Mouse (Mus musculus) forebrain, embryonic 16.5 days (tissue): ENCODE measurements at regions not wholly inside any gene's neighbourhood (a gene's known extent, or its start where the extent isn't known, plus 50 kb on each side); places are given as distances from the start of the nearest gene placed in this dataset.

Source experiments
- ATAC-seq: fragments of 200-750 bp; cut with Nextera tagmentation; 2 replicates; pipeline ENCODE4 v1.8.0; 2017; ENCODE audit warnings: mild to moderate bottlenecking, moderate library complexity
- H3K27ac ChIP-seq: fragments of 300-500 bp; sonication (generic); 2 replicates; pipeline ENCODE4 v1.5.1; 2014; ENCODE audit warnings: low read length, control low read depth
- H3K27me3 ChIP-seq: fragments of 300-500 bp; sonication (generic); replicated peaks from 2 replicates; pipeline ENCODE4 v1.6.1; 2014; ENCODE audit warnings: low read length; ENCODE audit not compliant: control insufficient read depth, insufficient read depth
- H3K36me3 ChIP-seq: fragments of 300-500 bp; sonication (generic); 2 replicates; pipeline ENCODE4 v1.6.1; 2014; ENCODE audit not compliant: control insufficient read depth, insufficient read depth
- H3K4me1 ChIP-seq: fragments of 300-500 bp; sonication (generic); replicated peaks from 2 replicates; pipeline ENCODE4 v1.6.1; 2014; ENCODE audit warnings: low read length; ENCODE audit not compliant: control insufficient read depth, insufficient read depth
- H3K4me2 ChIP-seq: fragments of 300-500 bp; sonication (generic); 2 replicates; pipeline ENCODE4 v1.6.1; 2014; ENCODE audit warnings: mild to moderate bottlenecking, low read length, control low read depth
- H3K4me3 ChIP-seq: fragments of 300-500 bp; sonication (generic); replicated peaks from 2 replicates; pipeline ENCODE4 v1.5.1; 2014; ENCODE audit warnings: mild to moderate bottlenecking, low read length, control low read depth
- H3K9ac ChIP-seq: fragments of 300-500 bp; sonication (generic); replicated peaks from 2 replicates; pipeline ENCODE4 v1.6.1; 2014; ENCODE audit warnings: low read depth, low read length, control low read depth
- H3K9me3 ChIP-seq: fragments of 300-500 bp; sonication (generic); 2 replicates; pipeline ENCODE4 v1.6.1; 2016; ENCODE audit warnings: low read length; ENCODE audit not compliant: control insufficient read depth
- WGBS: fragments of 180-500 bp; shearing (Covaris S2); extraction: QIAGEN DNeasy Blood & Tissue Kit; methylation state at CpG from one replicate; pipeline ENCODE4 v1.1.7; 2014; 5-methylcytosine and 5-hydroxymethylcytosine counted together

- H3K9ac ChIP-seq = no peak overlapping the region
- no peak overlapping the region for H3K4me3 ChIP-seq
- H3K27ac ChIP-seq = no peak overlapping the region
- H3K36me3 ChIP-seq = no peaks in the 10 kb centered on the region
- ATAC-seq = no peak
- H3K4me2 ChIP-seq = no peak overlapping the region
- H3K27me3 ChIP-seq = no peaks in the 10 kb centered on the region
- H3K9me3 ChIP-seq = peaks cover 2% of the 10 kb centered on the region; the same call in 1 of the 2 replicates
- peaks cover 14% of the 10 kb centered on the region for H3K4me1 ChIP-seq
- WGBS = 73% methylated on average over 3 of the region's 3 CpGs
Observed at GRCm38 (mm10) chr14:47982993-47983740, 137.5 kb upstream of the Peli2 start.

DNA sequence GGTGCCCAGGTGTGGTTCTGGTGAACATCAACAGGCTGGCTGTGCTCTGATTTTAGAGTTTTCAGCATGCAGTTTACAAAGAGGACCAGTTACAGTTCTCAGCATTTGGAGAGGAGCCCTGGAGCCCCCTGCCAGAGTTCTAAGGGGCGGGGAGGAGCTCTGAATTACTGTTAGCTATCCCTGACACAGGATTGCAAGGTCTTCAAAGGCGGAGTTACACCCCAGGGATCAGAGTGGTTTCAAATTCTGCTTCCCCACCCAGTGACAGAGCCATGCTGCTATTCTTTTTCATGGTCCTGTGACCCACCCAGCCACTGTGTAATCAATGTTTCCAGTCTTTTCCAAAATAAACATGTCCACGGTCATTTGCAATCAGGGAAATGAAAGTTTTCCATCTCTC lies 134.1 kb upstream of the Peli2 start:
- H3K9ac ChIP-seq = no peak overlapping the region
- peaks cover 24% of the 10 kb centered on the region for H3K4me1 ChIP-seq
- no peak overlapping the region for H3K4me2 ChIP-seq
- H3K9me3 ChIP-seq = peaks cover 2% of the 10 kb centered on the region; the same call in 1 of the 2 replicates
- no peak for ATAC-seq
- H3K27ac ChIP-seq = no peak overlapping the region
- H3K27me3 ChIP-seq = no peaks in the 10 kb centered on the region
- 33% methylated on average over 3 of the region's 3 CpGs for WGBS
- H3K4me3 ChIP-seq = no peak overlapping the region
- no peaks in the 10 kb centered on the region for H3K36me3 ChIP-seq

GRCm38 (mm10) chr14:47986941-47987340 lies 133.7 kb upstream of the Peli2 start:
- no peaks in the 10 kb centered on the region for H3K27me3 ChIP-seq
- H3K36me3 ChIP-seq = no peaks in the 10 kb centered on the region
- peaks cover 24% of the 10 kb centered on the region for H3K4me1 ChIP-seq
- no peak overlapping the region for H3K4me3 ChIP-seq
- peaks cover 2% of the 10 kb centered on the region; the same call in 1 of the 2 replicates for H3K9me3 ChIP-seq
- H3K27ac ChIP-seq = no peak overlapping the region; the same call in 1 of the 2 replicates
- no peak overlapping the region for H3K4me2 ChIP-seq
- no peak for ATAC-seq
- no peak overlapping the region for H3K9ac ChIP-seq
- WGBS = 12% methylated on average over 5 of the region's 5 CpGs

DNA sequence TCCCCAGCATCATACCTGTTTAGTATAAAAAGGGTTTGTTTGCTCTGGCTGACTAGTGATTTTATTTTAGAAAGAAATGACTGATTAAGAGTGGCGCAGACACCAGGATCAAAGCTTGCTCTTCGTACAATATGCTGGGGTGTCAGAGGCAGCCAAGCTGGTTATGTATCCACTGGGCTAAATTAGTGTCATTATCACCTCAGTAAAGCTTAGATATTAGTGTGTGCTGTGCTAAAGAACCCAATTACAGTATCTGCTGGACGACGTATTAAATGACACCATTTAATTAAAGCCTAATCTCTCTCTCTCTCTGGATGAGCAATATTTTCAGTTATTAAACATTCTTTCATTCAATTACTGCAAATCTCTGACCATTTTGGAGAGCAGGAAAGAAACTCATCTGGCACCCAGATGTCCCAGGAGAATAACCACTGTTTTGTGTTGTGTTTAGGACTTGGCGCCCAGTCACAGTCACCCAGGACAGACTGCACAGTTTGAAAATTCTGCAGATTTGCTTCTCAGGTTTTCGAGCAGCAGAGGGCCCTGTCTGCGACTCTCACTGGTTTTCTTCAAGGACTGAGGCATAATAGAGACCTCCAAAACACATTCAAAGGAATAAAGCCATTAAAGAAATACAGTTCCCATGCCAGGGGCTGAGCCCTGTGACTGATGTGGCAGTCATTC lies 133.1 kb upstream of the Peli2 start:
- Histone ChIP-seq H3K4me3 (no peak overlapping the region), H3K4me2 (no peak overlapping the region), H3K9me3 (peaks cover 2% of the 10 kb centered on the region; the same call in 1 of the 2 replicates), H3K4me1 (peaks cover 24% of the 10 kb centered on the region), H3K36me3 (no peaks in the 10 kb centered on the region), H3K9ac (no peak overlapping the region), H3K27ac (no peak overlapping the region; the same call in 1 of the 2 replicates), H3K27me3 (no peaks in the 10 kb centered on the region)
- peak; percentile 39 for ATAC-seq
- 16% methylated on average over 7 of the region's 7 CpGs for WGBS

- no peak for ATAC-seq
- Histone ChIP-seq H3K27ac (no peak overlapping the region), H3K4me1 (peaks cover 24% of the 10 kb centered on the region), H3K4me3 (no peak overlapping the region), H3K9ac (no peak overlapping the region), H3K36me3 (no peaks in the 10 kb centered on the region), H3K27me3 (no peaks in the 10 kb centered on the region), H3K9me3 (peaks cover 2% of the 10 kb centered on the region; the same call in 1 of the 2 replicates), H3K4me2 (no peak overlapping the region)
- 36% methylated on average over 3 of the region's 3 CpGs for WGBS
Observed at GRCm38 (mm10) chr14:47988131-47988530, 132.5 kb upstream of the Peli2 start.

GRCm38 (mm10) chr14:47989315-47989714 lies 131.3 kb upstream of the Peli2 start:
- Histone ChIP-seq H3K4me1 (peaks cover 24% of the 10 kb centered on the region), H3K4me2 (no peak overlapping the region), H3K27me3 (no peaks in the 10 kb centered on the region), H3K36me3 (no peaks in the 10 kb centered on the region), H3K4me3 (no peak overlapping the region), H3K27ac (no peak overlapping the region), H3K9ac (no peak overlapping the region), H3K9me3 (peaks cover 2% of the 10 kb centered on the region; the same call in 1 of the 2 replicates)
- ATAC-seq = peak; percentile 69
- 16% methylated on average over 5 of the region's 5 CpGs for WGBS

DNA sequence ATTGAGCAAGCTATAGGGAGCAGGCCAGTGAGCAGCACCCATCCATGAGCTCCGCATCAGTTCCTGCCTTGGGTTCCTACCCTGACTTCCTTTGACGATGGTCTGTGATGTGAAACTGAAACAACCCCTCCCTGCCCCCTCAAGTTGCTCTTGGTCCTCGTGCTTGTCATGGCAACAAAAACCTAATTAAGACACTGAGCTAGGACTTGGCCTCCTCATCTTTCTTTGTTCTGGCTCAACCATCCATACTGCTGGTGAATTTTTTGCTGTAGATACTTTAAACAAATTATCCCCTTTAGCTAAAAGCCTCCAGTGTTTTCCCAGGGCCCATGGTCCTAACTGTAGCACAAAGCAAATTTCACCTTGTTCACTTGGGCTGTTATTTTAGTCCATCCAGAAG lies 129.9 kb upstream of the Peli2 start:
- no peaks in the 10 kb centered on the region for H3K27me3 ChIP-seq
- H3K9ac ChIP-seq = no peak overlapping the region
- no peaks in the 10 kb centered on the region for H3K36me3 ChIP-seq
- H3K4me1 ChIP-seq = peaks cover 24% of the 10 kb centered on the region
- no peak overlapping the region for H3K4me2 ChIP-seq
- H3K9me3 ChIP-seq = no peaks in the 10 kb centered on the region
- H3K4me3 ChIP-seq = no peak overlapping the region
- H3K27ac ChIP-seq = no peak overlapping the region
- no peak for ATAC-seq
- 47% methylated on average over 3 of the region's 3 CpGs for WGBS

DNA sequence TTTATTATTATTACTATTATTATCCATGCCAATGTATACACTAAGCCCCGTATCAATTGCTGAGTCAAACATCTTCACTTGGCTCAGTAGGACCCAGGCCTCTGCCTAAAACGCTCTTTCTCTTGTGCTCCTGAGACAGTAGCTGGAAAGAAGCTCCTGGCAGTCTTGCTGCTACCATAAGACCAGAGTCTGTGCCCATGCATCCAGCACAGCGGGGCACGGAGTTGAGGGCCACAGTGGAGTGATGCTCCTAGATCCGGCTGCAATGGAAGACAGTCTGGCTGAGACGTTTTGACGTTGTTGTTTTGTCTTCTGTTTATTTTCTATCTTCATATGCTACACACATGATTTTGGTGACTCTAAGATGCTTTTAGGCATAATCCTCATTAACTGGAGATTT lies 129.1 kb upstream of the Peli2 start:
- H3K4me3 ChIP-seq = no peak overlapping the region
- H3K36me3 ChIP-seq = no peaks in the 10 kb centered on the region
- 92% methylated on average over 7 of the region's 7 CpGs for WGBS
- H3K9me3 ChIP-seq = no peaks in the 10 kb centered on the region
- peaks cover 20% of the 10 kb centered on the region for H3K4me1 ChIP-seq
- ATAC-seq = no peak
- no peaks in the 10 kb centered on the region for H3K27me3 ChIP-seq
- H3K27ac ChIP-seq = no peak overlapping the region
- H3K4me2 ChIP-seq = no peak overlapping the region
- H3K9ac ChIP-seq = no peak overlapping the region

DNA sequence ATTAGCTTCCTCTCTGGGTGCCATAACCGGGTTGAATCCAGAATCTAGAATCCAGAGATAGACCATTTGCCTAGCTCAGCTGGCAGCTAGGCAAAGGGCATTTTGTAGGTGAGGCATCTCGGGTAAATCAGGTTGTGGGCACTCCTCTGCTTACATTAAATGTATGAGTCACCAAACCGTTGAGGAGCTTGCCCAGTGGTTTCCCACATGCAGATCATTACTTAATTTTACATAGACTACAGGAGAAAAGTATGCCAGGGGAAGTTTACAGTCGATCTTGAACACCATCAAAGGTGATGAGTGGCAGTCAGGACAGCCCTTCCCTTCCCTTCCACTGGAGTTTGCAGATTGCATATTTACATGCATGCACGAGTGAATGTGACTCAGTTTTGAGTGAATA lies 128.5 kb upstream of the Peli2 start:
- H3K27ac ChIP-seq = no peak overlapping the region
- H3K4me1 ChIP-seq = peaks cover 16% of the 10 kb centered on the region
- no peaks in the 10 kb centered on the region for H3K27me3 ChIP-seq
- no peaks in the 10 kb centered on the region for H3K9me3 ChIP-seq
- no peak overlapping the region for H3K4me3 ChIP-seq
- no peak overlapping the region for H3K4me2 ChIP-seq
- no peaks in the 10 kb centered on the region for H3K36me3 ChIP-seq
- no peak overlapping the region for H3K9ac ChIP-seq
- 80% methylated on average over 5 of the region's 5 CpGs for WGBS
- no peak for ATAC-seq
